Comparison of ENCODE assay signal across 8 mouse cellular contexts in genomic region chr1:72824707-72825101, GRCm38 (mm10). TPM values are rescaled to one million over a fixed set of nuclear protein-coding genes. Genes with fewer than 3 reads are reported as not detected.
DNase-seq lines count a peak whose midpoint lies in the region; ATAC-seq lines count a peak whose summit lies in the region.
"Had no signal": no experiment of that assay in that cellular context is flagged by ENCODE, and none has a peak within 500 bp of the region (broad histone marks: within the 10 kb centered on the region; RNA-seq: fewer than 3 reads in every experiment).

No protein-coding gene starts in this region.

- peaks cover 43% of the 10 kb centered on the region for H3K4me1 ChIP-seq in forebrain, embryonic 15.5 days
- H3K4me1 ChIP-seq in limb, embryonic 15.5 days = peaks cover 44% of the 10 kb centered on the region
- H3K4me1 ChIP-seq in stomach, embryonic 16.5 days (ENCODE audit: control insufficient read depth, insufficient read depth, low read length) = peaks cover 13% of the 10 kb centered on the region

- no peaks in the 10 kb centered on the region for H3K9me3 ChIP-seq in forebrain, embryonic 15.5 days
- no peaks in the 10 kb centered on the region for H3K9me3 ChIP-seq in limb, embryonic 15.5 days
- no peaks in the 10 kb centered on the region for H3K9me3 ChIP-seq in stomach, embryonic 16.5 days (replicated peaks; ENCODE audit: control insufficient read depth, low read length)

- ATAC-seq in forebrain, embryonic 15.5 days (replicated peaks) = peak; percentile 67
- ATAC-seq in limb, embryonic 15.5 days (ENCODE audit: insufficient number of reproducible peaks, low FRiP score, low TSS enrichment, low read depth) = peak; percentile 42; the same call in 1 of the 2 replicates
- ATAC-seq in stomach, embryonic 16.5 days (ENCODE audit: insufficient read depth, low FRiP score) = peak; percentile 41; the same call in 1 of the 2 replicates

- no peaks in the 10 kb centered on the region for H3K36me3 ChIP-seq in forebrain, embryonic 15.5 days
- no peaks in the 10 kb centered on the region for H3K36me3 ChIP-seq in limb, embryonic 15.5 days
- H3K36me3 ChIP-seq in stomach, embryonic 16.5 days (ENCODE audit: control insufficient read depth, insufficient read depth, low read length) = no peaks in the 10 kb centered on the region

- WGBS in forebrain, embryonic 15.5 days = under 1% methylated on average over 36 of the region's 37 CpGs
- WGBS in limb, embryonic 15.5 days = under 1% methylated on average over 37 of the region's 37 CpGs
- WGBS in stomach, embryonic 16.5 days = under 1% methylated on average over 37 of the region's 37 CpGs

- intact Hi-C loops in left cerebral cortex, postnatal 36 days (cut with DNase I) = loop anchor here (5.0 to 10.0 kb wide), 2 partner anchors 72 to 90 kb away; no protein-coding TSS in a partner anchor

- H3K9ac ChIP-seq in forebrain, embryonic 15.5 days (replicated peaks) = peak overlapping the region; percentile 85
- H3K9ac ChIP-seq in limb, embryonic 15.5 days = peak overlapping the region; percentile 57
- H3K9ac ChIP-seq in stomach, embryonic 16.5 days (ENCODE audit: low read length) = peak overlapping the region; percentile 81

- peak overlapping the region; percentile 97 for H3K4me3 ChIP-seq in forebrain, embryonic 15.5 days
- peak overlapping the region; percentile 61 for H3K4me3 ChIP-seq in limb, embryonic 15.5 days
- H3K4me3 ChIP-seq in stomach, embryonic 16.5 days (replicated peaks; ENCODE audit: low read length) = peak overlapping the region; percentile 69

- DNase-seq in left cerebral cortex, postnatal 36 days (ENCODE audit: low spot score in 2 of 2) = peak; percentile 25 to 41
- no peak for DNase-seq in left cerebral cortex, adult 11 months (ENCODE audit: low spot score)
- peak; percentile 59 for DNase-seq in embryo, embryonic 10.5 days (ENCODE audit: low spot score)
- no peak for DNase-seq in adrenal gland, adult 2 months

- H3K4me2 ChIP-seq in forebrain, embryonic 15.5 days (replicated peaks) = peak overlapping the region; percentile 88
- H3K4me2 ChIP-seq in limb, embryonic 15.5 days = peak overlapping the region; percentile 97
- H3K4me2 ChIP-seq in stomach, embryonic 16.5 days (ENCODE audit: low read depth, low read length) = peak overlapping the region; percentile 94

- peak overlapping the region; percentile 84 for H3K27ac ChIP-seq in forebrain, embryonic 15.5 days (replicated peaks)
- peak overlapping the region; percentile 47 for H3K27ac ChIP-seq in limb, embryonic 15.5 days
- peak overlapping the region; percentile 76 for H3K27ac ChIP-seq in stomach, embryonic 16.5 days (ENCODE audit: low read length)
- H3K27ac ChIP-seq: macrophage had no signal

- H3K27me3 ChIP-seq in forebrain, embryonic 15.5 days = no peaks in the 10 kb centered on the region
- no peaks in the 10 kb centered on the region for H3K27me3 ChIP-seq in limb, embryonic 15.5 days
- no peaks in the 10 kb centered on the region for H3K27me3 ChIP-seq in stomach, embryonic 16.5 days (ENCODE audit: control insufficient read depth, insufficient read depth, low read length)

RNA-seq across cellular contexts. Expression of gene Igfbp2, which starts 0.4 kb away (rescaled TPM):
- total RNA-seq in left cerebral cortex, postnatal 36 days (2021) = 10 to 100 TPM; 75.9 to 80.0 TPM
- 336 and 343 TPM in 2 replicates for polyA plus RNA-seq in forebrain, embryonic 15.5 days (2015; fragmentation: Nextera tagmentation; extraction: Ambion mirVana)
- 379 and 399 TPM in 2 replicates for polyA plus RNA-seq in limb, embryonic 15.5 days (2015; fragmentation: Nextera tagmentation; extraction: Ambion mirVana)
- polyA plus RNA-seq in stomach, embryonic 16.5 days (2015; fragmentation: Nextera tagmentation; extraction: Ambion mirVana) = 375 and 392 TPM in 2 replicates
- total RNA-seq in adrenal gland, adult 2 months (2021) = 1 to 10 TPM; 2.0 to 4.1 TPM
- 12.6 and 13.0 TPM in 2 replicates for polyA plus RNA-seq in adrenal gland, adult 2 months (2012; rRNA removed)
- polyA plus RNA-seq: macrophage had no signal

RNA-seq across cellular contexts. Expression of gene Igfbp5, which starts 50.0 kb away (rescaled TPM):
- 10 to 100 TPM; 52.4 to 61.4 TPM for total RNA-seq in left cerebral cortex, postnatal 36 days (2021)
- 22.0 and 24.4 TPM in 2 replicates for polyA plus RNA-seq in forebrain, embryonic 15.5 days (2015; fragmentation: Nextera tagmentation; extraction: Ambion mirVana)
- polyA plus RNA-seq in limb, embryonic 15.5 days (2015; fragmentation: Nextera tagmentation; extraction: Ambion mirVana) = 108 and 118 TPM in 2 replicates
- polyA plus RNA-seq in stomach, embryonic 16.5 days (2015; fragmentation: Nextera tagmentation; extraction: Ambion mirVana) = 122 and 123 TPM in 2 replicates
- 100 to 1,000 TPM in 1 of 2 experiments, 10 to 100 TPM in 1; 87.4 to 179 TPM for total RNA-seq in adrenal gland, adult 2 months (2021)
- polyA plus RNA-seq in adrenal gland, adult 2 months (2012; rRNA removed) = 31.2 and 32.3 TPM in 2 replicates

Comparison
In these comparisons a context has a peak if more than half of its experiments do, and no peak if none do; other contexts are left out.
1. DNase-seq: peak in left cerebral cortex, postnatal 36 days (2 of 2) and embryo, embryonic 10.5 days (single experiment); none in left cerebral cortex, adult 11 months (single experiment) and adrenal gland, adult 2 months (single experiment).
2. RNA of gene Igfbp2, which starts 0.4 kb away (polyA plus RNA-seq): 379 to 399 TPM in limb, embryonic 15.5 days, 375 to 392 TPM in stomach, embryonic 16.5 days and 336 to 343 TPM in forebrain, embryonic 15.5 days; 12.6 to 13.0 TPM in adrenal gland, adult 2 months; every median in the first group is over 10 times any median in the second.
3. Peak in every context shown above with its lines, with median percentiles within 50 percentile points of each other: ATAC-seq, H3K27ac ChIP-seq, H3K4me2 ChIP-seq, H3K4me3 ChIP-seq and H3K9ac ChIP-seq.